Mouse (Mus musculus): Measurements from ENCODE around the gene Qrich2.
"Not testable (repeated sequence)": the region's sequence is repeated elsewhere in the genome, so short reads cannot be mapped to it uniquely, and the experiment has no call there.

Gene Qrich2

GRCm38 (mm10) chr11:116412028-116412827 is 53.8 kb downstream of the Qrich2 start:
- DNase-seq (ENCODE audit: low spot score in 2 of 2), result no peak

DNA sequence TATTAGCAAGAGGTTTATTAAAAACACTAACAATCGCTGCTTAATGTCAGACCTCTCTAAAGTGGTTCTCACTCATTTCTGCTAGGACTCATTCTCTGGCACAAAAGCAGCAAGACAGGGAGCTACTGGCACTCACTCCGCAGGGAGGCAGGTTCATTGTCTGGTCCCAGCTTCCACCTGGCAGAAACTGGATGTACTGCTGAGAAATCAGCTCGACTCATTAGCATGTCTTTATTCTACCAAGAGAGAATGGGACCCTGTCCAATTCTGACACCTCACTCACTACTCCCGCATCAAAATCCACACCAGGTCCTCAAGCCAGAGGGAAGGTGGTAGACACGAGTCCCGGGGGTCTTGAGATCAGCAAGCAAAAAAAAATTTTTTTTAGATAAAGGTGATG is 54.5 kb downstream of the Qrich2 start:
- no peak for DNase-seq (ENCODE audit: low spot score in 2 of 2)

- not testable (repeated sequence) for DNase-seq (ENCODE audit: low spot score in 2 of 2)
Measured at GRCm38 (mm10) chr11:116410415-116410814, 55.6 kb downstream of the Qrich2 start.

DNA sequence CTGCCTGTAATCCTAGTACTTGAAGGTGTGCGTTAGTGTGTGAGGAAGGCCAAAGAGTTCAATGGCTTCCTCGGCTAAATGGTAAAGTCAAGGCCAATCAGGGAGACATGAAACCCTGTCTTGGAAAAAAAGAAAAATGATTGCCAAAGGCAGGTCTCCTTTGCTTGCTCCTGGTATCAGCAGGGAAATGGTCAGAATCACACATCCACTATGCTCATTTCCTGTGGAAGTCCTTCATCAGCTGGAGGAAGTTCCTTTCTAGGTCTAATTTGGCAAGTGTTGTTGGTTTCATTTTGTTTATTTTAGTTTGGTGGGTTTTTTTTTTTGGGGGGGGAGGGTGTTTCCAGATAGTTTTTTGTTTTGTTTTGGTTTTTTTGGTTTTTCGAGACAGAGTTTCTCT is 57.0 kb downstream of the Qrich2 start:
- no peak for DNase-seq (ENCODE audit: low spot score in 2 of 2)

DNA sequence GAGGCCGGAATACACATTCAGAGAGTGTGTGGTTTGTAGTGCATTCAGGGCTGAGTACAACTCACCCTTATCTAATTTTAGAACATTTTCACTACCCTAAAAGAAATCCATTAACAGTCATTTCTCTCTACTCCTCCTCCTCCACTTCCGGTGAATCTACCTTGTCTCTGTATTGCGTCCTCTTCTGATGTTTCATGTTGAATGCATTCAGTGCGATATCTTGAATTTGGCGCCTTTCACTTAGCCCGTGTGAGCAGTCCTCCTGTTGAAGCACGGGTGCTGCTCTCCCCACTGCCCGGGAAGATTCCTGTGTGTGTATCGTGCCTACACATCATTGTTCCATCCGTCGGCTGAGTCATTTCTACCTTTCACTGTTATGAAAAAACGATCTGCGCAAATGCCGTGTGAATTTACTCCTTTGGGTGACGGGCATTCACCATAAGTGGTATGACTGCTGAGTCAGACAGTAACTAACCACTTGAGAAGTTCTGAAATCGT is 59.8 kb downstream of the Qrich2 start:
- no peak for DNase-seq (ENCODE audit: low spot score in 2 of 2)

- DNase-seq (ENCODE audit: low spot score in 2 of 2), result no peak
Measured at GRCm38 (mm10) chr11:116405601-116406000, 60.4 kb downstream of the Qrich2 start.

DNA sequence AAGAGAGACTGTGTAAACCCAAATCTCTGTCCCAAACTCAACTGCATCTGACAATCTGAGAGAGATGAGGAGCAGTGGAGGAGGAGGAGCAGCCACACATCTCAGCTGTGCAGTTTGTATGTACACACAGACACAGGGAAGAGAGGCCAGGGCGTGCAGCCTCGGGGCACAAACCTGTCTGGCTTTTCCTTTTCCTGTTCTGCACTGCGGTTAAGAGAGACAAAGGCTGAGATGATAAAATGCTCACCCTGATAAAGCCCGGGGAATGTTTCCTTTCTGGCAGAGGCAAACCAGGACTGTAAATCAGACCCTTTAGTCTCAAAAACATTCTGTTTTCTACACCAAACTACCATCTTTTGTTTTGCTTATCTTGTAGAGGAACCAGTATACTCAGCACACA is 65.5 kb downstream of the Qrich2 start:
- DNase-seq (ENCODE audit: low spot score in 2 of 2), result no peak

GRCm38 (mm10) chr11:116398348-116398677 is 67.7 kb downstream of the Qrich2 start:
- no peak for DNase-seq (ENCODE audit: low spot score in 2 of 2)

DNA sequence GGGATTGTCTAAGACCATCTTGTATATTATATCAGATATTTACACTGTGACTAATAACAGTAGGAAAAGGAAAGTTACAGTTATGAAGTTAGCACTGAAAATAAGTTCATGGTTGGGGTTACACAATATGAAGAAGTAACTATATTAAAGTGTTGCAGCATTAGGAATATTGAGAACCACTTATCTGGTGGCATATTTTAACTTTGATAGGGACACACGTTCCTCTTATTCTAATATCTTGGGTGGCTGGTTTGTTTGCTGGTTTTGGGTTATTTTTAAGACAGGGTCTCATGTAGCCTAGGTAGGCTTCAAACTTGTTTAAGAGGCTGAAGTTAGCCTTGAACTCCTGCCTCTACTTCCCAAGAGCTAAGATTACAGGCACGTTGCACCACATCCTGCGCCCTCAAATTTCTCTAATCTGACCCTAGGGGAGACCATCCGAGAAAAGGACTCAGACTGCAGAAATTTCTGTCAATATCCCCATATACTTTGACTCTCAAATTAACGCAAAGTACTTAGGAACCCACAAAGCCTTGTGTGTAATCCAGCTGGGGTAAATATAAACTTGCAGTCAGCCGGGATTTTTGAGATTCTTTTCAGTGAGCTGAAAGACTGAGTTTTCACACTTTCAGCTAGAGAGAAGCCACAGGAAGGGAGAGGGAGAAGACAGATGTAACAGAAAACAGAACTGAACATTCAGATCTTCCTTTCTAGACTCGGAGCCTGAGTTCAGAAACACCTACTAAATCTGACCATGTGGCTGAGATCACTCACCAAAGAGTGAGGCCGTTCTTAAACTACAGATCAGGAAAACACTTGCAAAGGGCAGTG is 68.3 kb downstream of the Qrich2 start:
- no peak for DNase-seq (ENCODE audit: low spot score in 2 of 2)

- no peak for DNase-seq (ENCODE audit: low spot score in 2 of 2)
Measured at GRCm38 (mm10) chr11:116396934-116397330, 69.1 kb downstream of the Qrich2 start.

- DNase-seq (ENCODE audit: low spot score in 2 of 2), result no peak
Measured at GRCm38 (mm10) chr11:116396276-116396933, 69.6 kb downstream of the Qrich2 start.

DNA sequence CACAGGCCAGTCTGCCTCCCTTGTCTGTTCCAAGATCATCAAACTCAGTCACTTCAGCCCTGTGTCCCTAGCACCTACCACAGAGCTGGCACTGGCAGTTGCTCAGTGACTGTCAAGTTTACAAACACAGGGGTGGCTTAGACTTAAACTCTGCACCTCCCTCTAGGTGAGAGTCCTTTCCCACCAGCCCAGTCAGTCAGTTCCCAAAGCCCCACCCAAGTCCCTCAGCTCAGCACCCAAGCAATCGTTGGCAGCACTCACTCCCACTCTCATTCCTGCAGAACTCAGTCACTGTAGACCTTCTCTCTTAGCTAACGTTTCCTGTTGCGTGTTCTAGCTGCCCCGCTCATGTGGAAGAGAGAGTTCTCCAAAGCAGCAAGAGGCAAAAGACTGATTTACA is 71.3 kb downstream of the Qrich2 start:
- DNase-seq (ENCODE audit: low spot score in 2 of 2), result no peak

Data from urinary bladder, postnatal 36 days (tissue).